ENCODE assay signal across 13 mouse cellular contexts in the genomic region with DNA sequence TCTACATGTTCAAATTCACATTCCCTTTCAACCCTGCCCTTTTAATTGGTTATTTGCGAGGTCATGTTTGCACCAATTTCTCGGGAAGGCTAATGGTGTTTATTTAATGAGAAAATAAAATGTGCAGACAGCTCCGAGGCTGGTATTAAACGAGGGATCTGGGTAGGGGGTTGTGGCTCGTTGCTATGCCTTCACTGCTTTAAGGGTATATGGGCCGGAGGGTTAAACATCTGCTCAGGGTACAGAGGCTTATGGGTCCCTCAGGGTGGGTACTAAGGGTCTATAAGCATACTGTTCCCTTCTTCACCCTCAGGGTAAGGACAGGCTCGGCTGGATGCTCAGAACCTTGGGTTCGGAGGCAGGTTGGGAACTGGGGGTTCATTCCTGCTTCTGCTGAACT.
A peak's percentile ranks its signal among the peaks of the same experiment; 100 is the strongest.
DNase-seq lines count a peak whose midpoint lies in the region; ATAC-seq lines count a peak whose summit lies in the region.
"Had no signal": no experiment of that assay in that cellular context is flagged by ENCODE, and none has a peak within 500 bp of the region (broad histone marks: within the 10 kb centered on the region; RNA-seq: fewer than 3 reads in every experiment).

No protein-coding gene starts in this region.

- H3K9me3 ChIP-seq in forebrain, embryonic 10.5 days, result no peaks in the 10 kb centered on the region
- no peaks in the 10 kb centered on the region for H3K9me3 ChIP-seq in forebrain, embryonic 14.5 days (replicated peaks; ENCODE audit: control insufficient read depth, low read length)
- H3K9me3 ChIP-seq in kidney, embryonic 16.5 days (ENCODE audit: low read length), result no peaks in the 10 kb centered on the region
- H3K9me3 ChIP-seq in midbrain, embryonic 10.5 days (replicated peaks), result no peaks in the 10 kb centered on the region
- no peaks in the 10 kb centered on the region for H3K9me3 ChIP-seq in neural tube, embryonic 13.5 days

- peaks cover 50% of the 10 kb centered on the region for H3K36me3 ChIP-seq in forebrain, embryonic 10.5 days (replicated peaks)
- H3K36me3 ChIP-seq in forebrain, embryonic 14.5 days (ENCODE audit: control insufficient read depth, insufficient read depth, low read length), result 0 out of 2 replicates have a peak, but pooled peaks cover 2% of the 10 kb centered on the region
- no peaks in the 10 kb centered on the region for H3K36me3 ChIP-seq in kidney, embryonic 16.5 days (ENCODE audit: insufficient read depth, low read length)
- peaks cover 51% of the 10 kb centered on the region for H3K36me3 ChIP-seq in midbrain, embryonic 10.5 days
- H3K36me3 ChIP-seq in neural tube, embryonic 13.5 days, result no peaks in the 10 kb centered on the region

- 50% methylated on average over 8 of the region's 8 CpGs for WGBS in forebrain, embryonic 10.5 days
- 20% methylated on average over 8 of the region's 8 CpGs for WGBS in forebrain, embryonic 14.5 days
- WGBS in kidney, embryonic 16.5 days, result 32% methylated on average over 8 of the region's 8 CpGs
- WGBS in midbrain, embryonic 10.5 days, result 66% methylated on average over 8 of the region's 8 CpGs
- 20% methylated on average over 8 of the region's 8 CpGs for WGBS in neural tube, embryonic 13.5 days

- no peak for ATAC-seq in forebrain, embryonic 14.5 days
- no peak for ATAC-seq in kidney, embryonic 16.5 days (ENCODE audit: low FRiP score, low TSS enrichment)
- ATAC-seq in neural tube, embryonic 13.5 days (ENCODE audit: low read depth), result no peak

- peak overlapping the region; percentile 81 for H3K27ac ChIP-seq in forebrain, embryonic 10.5 days
- H3K27ac ChIP-seq in forebrain, embryonic 14.5 days (ENCODE audit: low read depth, low read length), result no peak overlapping the region; the same call in 1 of the 2 replicates
- H3K27ac ChIP-seq in kidney, embryonic 16.5 days (ENCODE audit: low read length), result peak overlapping the region; percentile 61
- H3K27ac ChIP-seq in midbrain, embryonic 10.5 days (replicated peaks), result peak overlapping the region; percentile 83
- H3K27ac ChIP-seq in neural tube, embryonic 13.5 days (replicated peaks), result peak overlapping the region; percentile 79
- H3K27ac ChIP-seq: liver, embryonic 14.5 days had no signal

- peaks cover 90% of the 10 kb centered on the region for H3K4me1 ChIP-seq in forebrain, embryonic 10.5 days
- H3K4me1 ChIP-seq in forebrain, embryonic 14.5 days (ENCODE audit: control insufficient read depth, insufficient read depth, low read length), result peaks cover 40% of the 10 kb centered on the region
- peaks cover 52% of the 10 kb centered on the region for H3K4me1 ChIP-seq in kidney, embryonic 16.5 days (ENCODE audit: insufficient read depth, low read length)
- peaks cover 87% of the 10 kb centered on the region for H3K4me1 ChIP-seq in midbrain, embryonic 10.5 days
- H3K4me1 ChIP-seq in neural tube, embryonic 13.5 days (replicated peaks), result peaks cover 66% of the 10 kb centered on the region

- H3K9ac ChIP-seq in forebrain, embryonic 14.5 days (ENCODE audit: low read length), result no peak overlapping the region
- H3K9ac ChIP-seq in kidney, embryonic 16.5 days (replicated peaks; ENCODE audit: low read length), result no peak overlapping the region
- H3K9ac ChIP-seq in neural tube, embryonic 13.5 days, result peak overlapping the region; percentile 31; the same call in 1 of the 2 replicates
- H3K9ac ChIP-seq: liver, embryonic 14.5 days had no signal

- DNase-seq in forebrain, embryonic 10.5 days (ENCODE audit: extremely low spot score, low spot score), result no peak
- no peak for DNase-seq in forebrain, embryonic 14.5 days (ENCODE audit: low spot score)
- no peak for DNase-seq in kidney, adult 9 months
- no peak for DNase-seq in midbrain, embryonic 10.5 days (ENCODE audit: low spot score)
- no peak for DNase-seq in adipocyte (ENCODE audit: low spot score)
- no peak for DNase-seq in lung, adult 18-20 months
- DNase-seq: cerebellum, adult 9-10 months; lung, postnatal 14 days; thymus, postnatal 25 days had no signal

- no peak overlapping the region for H3K4me3 ChIP-seq in forebrain, embryonic 10.5 days
- no peak overlapping the region for H3K4me3 ChIP-seq in forebrain, embryonic 14.5 days (ENCODE audit: low read depth, low read length)
- no peak overlapping the region for H3K4me3 ChIP-seq in kidney, embryonic 16.5 days (ENCODE audit: low read length)
- no peak overlapping the region for H3K4me3 ChIP-seq in midbrain, embryonic 10.5 days
- no peak overlapping the region for H3K4me3 ChIP-seq in neural tube, embryonic 13.5 days

- no peak overlapping the region for H3K4me2 ChIP-seq in forebrain, embryonic 14.5 days (ENCODE audit: low read length)
- no peak overlapping the region for H3K4me2 ChIP-seq in kidney, embryonic 16.5 days (replicated peaks; ENCODE audit: low read depth, low read length)
- H3K4me2 ChIP-seq in neural tube, embryonic 13.5 days, result 0 out of 2 replicates have a peak overlapping the region, but pooled peaks have one; percentile 15

- peaks cover 5% of the 10 kb centered on the region; the same call in 1 of the 2 replicates for H3K27me3 ChIP-seq in forebrain, embryonic 10.5 days (ENCODE audit: poor library complexity, severe bottlenecking)
- no peaks in the 10 kb centered on the region for H3K27me3 ChIP-seq in forebrain, embryonic 14.5 days (replicated peaks; ENCODE audit: control insufficient read depth, insufficient read depth, low read length)
- H3K27me3 ChIP-seq in kidney, embryonic 16.5 days (ENCODE audit: insufficient read depth, low read length), result no peaks in the 10 kb centered on the region
- no peaks in the 10 kb centered on the region for H3K27me3 ChIP-seq in midbrain, embryonic 10.5 days (ENCODE audit: low read depth, poor library complexity, severe bottlenecking)
- no peaks in the 10 kb centered on the region for H3K27me3 ChIP-seq in neural tube, embryonic 13.5 days
- H3K27me3 ChIP-seq: CH12.LX had no signal
